ENCODE assay signal across 9 mouse cellular contexts in genomic region chr11:40775315-40776269, GRCm38 (mm10). TPM values are rescaled to one million over a fixed set of nuclear protein-coding genes. Genes with fewer than 3 reads are reported as not detected.
A peak's percentile ranks its signal among the peaks of the same experiment; 100 is the strongest.
DNase-seq lines count a peak whose midpoint lies in the region; ATAC-seq and TF ChIP-seq lines count a peak whose summit lies in the region.
"Had no signal": no experiment of that assay in that cellular context is flagged by ENCODE, and none has a peak within 500 bp of the region (broad histone marks: within the 10 kb centered on the region; RNA-seq: fewer than 3 reads in every experiment).

No protein-coding gene starts in this region.

- H3K27me3 ChIP-seq in midbrain, embryonic 10.5 days (ENCODE audit: low read depth, poor library complexity, severe bottlenecking) = no peaks in the 10 kb centered on the region
- H3K27me3 ChIP-seq in midbrain, embryonic 13.5 days = no peaks in the 10 kb centered on the region
- H3K27me3 ChIP-seq in forebrain, postnatal 0 days (ENCODE audit: insufficient read depth, low read length) = no peaks in the 10 kb centered on the region

- H3K36me3 ChIP-seq in midbrain, embryonic 10.5 days = no peaks in the 10 kb centered on the region
- H3K36me3 ChIP-seq in midbrain, embryonic 13.5 days = no peaks in the 10 kb centered on the region
- H3K36me3 ChIP-seq in forebrain, postnatal 0 days (ENCODE audit: insufficient read depth) = no peaks in the 10 kb centered on the region

- ATAC-seq in midbrain, embryonic 13.5 days = no peak
- peak; percentile 42; the same call in 1 of the 2 replicates for ATAC-seq in forebrain, postnatal 0 days

- WGBS in midbrain, embryonic 10.5 days = 57% methylated on average over 12 of the region's 12 CpGs
- 54% methylated on average over 12 of the region's 12 CpGs for whole genome bisulfite sequencing in midbrain, embryonic 13.5 days
- 36% methylated on average over 12 of the region's 12 CpGs for WGBS in forebrain, postnatal 0 days

- no peak overlapping the region for H3K4me2 ChIP-seq in midbrain, embryonic 13.5 days (replicated peaks)
- H3K4me2 ChIP-seq in forebrain, postnatal 0 days (ENCODE audit: low read depth) = no peak overlapping the region

- peak; percentile 31 to 54 for DNase-seq in cerebellum, postnatal 10 days
- no peak for DNase-seq in cerebellum, postnatal 4 days (ENCODE audit: low spot score in 2 of 2)
- peak; percentile 16 for DNase-seq in midbrain, embryonic 10.5 days (ENCODE audit: low spot score)
- peak; percentile 82 for DNase-seq in forebrain, postnatal 0 days
- DNase-seq in lung, postnatal 36 days = peak; percentile 25
- DNase-seq in spleen, adult 18-20 months = no peak
- DNase-seq in thymus, postnatal 14 days = no peak

- no peaks in the 10 kb centered on the region for H3K4me1 ChIP-seq in midbrain, embryonic 10.5 days
- no peaks in the 10 kb centered on the region for H3K4me1 ChIP-seq in midbrain, embryonic 13.5 days (replicated peaks)
- no peaks in the 10 kb centered on the region for H3K4me1 ChIP-seq in forebrain, postnatal 0 days (ENCODE audit: insufficient read depth)

- H3K27ac ChIP-seq in midbrain, embryonic 10.5 days (replicated peaks) = no peak overlapping the region
- H3K27ac ChIP-seq in midbrain, embryonic 13.5 days = no peak overlapping the region
- no peak overlapping the region for H3K27ac ChIP-seq in forebrain, postnatal 0 days (ENCODE audit: low read depth, low read length)
- H3K27ac ChIP-seq: macrophage had no signal

- no peaks in the 10 kb centered on the region for H3K9me3 ChIP-seq in midbrain, embryonic 10.5 days (replicated peaks)
- H3K9me3 ChIP-seq in midbrain, embryonic 13.5 days = no peaks in the 10 kb centered on the region
- no peaks in the 10 kb centered on the region for H3K9me3 ChIP-seq in forebrain, postnatal 0 days (ENCODE audit: low read length)

- no peak overlapping the region for H3K9ac ChIP-seq in midbrain, embryonic 13.5 days (replicated peaks)
- no peak overlapping the region for H3K9ac ChIP-seq in forebrain, postnatal 0 days

- TF ChIP-seq CTCF in forebrain, postnatal 0 days (IDR thresholded peaks at IDR 0.05; ENCODE audit: low read depth) = peak; percentile 80

- no peak overlapping the region for H3K4me3 ChIP-seq in midbrain, embryonic 10.5 days
- no peak overlapping the region for H3K4me3 ChIP-seq in midbrain, embryonic 13.5 days (replicated peaks)
- H3K4me3 ChIP-seq in forebrain, postnatal 0 days (ENCODE audit: low read depth, low read length) = no peak overlapping the region

RNA-seq across cellular contexts. Expression of gene Ccng1, which starts 20.5 kb away (rescaled TPM):
- polyA plus RNA-seq in midbrain, embryonic 10.5 days (2016; fragmentation: Nextera tagmentation; extraction: Ambion mirVana) = 38.5 and 40.0 TPM in 2 replicates
- polyA plus RNA-seq in midbrain, embryonic 13.5 days (2015; fragmentation: Nextera tagmentation; extraction: Ambion mirVana) = 34.4 and 34.9 TPM in 2 replicates
- 52.0 and 54.2 TPM in 2 replicates for total RNA-seq in forebrain, postnatal 0 days (2014; rRNA removed)
- 25.9 and 28.6 TPM in 2 replicates for polyA plus RNA-seq in forebrain, postnatal 0 days (2015; fragmentation: Nextera tagmentation; extraction: Ambion mirVana)

RNA-seq across cellular contexts. Expression of gene Nudcd2, which starts 42.1 kb away (rescaled TPM):
- 194 and 216 TPM in 2 replicates for polyA plus RNA-seq in midbrain, embryonic 10.5 days (2016; fragmentation: Nextera tagmentation; extraction: Ambion mirVana)
- polyA plus RNA-seq in midbrain, embryonic 13.5 days (2015; fragmentation: Nextera tagmentation; extraction: Ambion mirVana) = 90.0 and 90.3 TPM in 2 replicates
- total RNA-seq in forebrain, postnatal 0 days (2014; rRNA removed) = 29.0 and 29.5 TPM in 2 replicates
- 50.5 and 56.3 TPM in 2 replicates for polyA plus RNA-seq in forebrain, postnatal 0 days (2015; fragmentation: Nextera tagmentation; extraction: Ambion mirVana)

RNA-seq across cellular contexts. Expression of gene Hmmr, which starts 42.4 kb away (rescaled TPM):
- polyA plus RNA-seq in midbrain, embryonic 10.5 days (2016; fragmentation: Nextera tagmentation; extraction: Ambion mirVana) = 58.8 and 62.9 TPM in 2 replicates
- 19.2 TPM in 2 replicates for polyA plus RNA-seq in midbrain, embryonic 13.5 days (2015; fragmentation: Nextera tagmentation; extraction: Ambion mirVana)
- total RNA-seq in forebrain, postnatal 0 days (2014; rRNA removed) = 3.0 and 6.4 TPM in 2 replicates
- polyA plus RNA-seq in forebrain, postnatal 0 days (2015; fragmentation: Nextera tagmentation; extraction: Ambion mirVana) = 4.3 and 4.6 TPM in 2 replicates

Comparison
In these comparisons a context has a peak if more than half of its experiments do, and no peak if none do; other contexts are left out.
1. DNase-seq: peak in cerebellum, postnatal 10 days (2 of 2), midbrain, embryonic 10.5 days (single experiment), forebrain, postnatal 0 days (single experiment) and lung, postnatal 36 days (single experiment); none in cerebellum, postnatal 4 days (0 of 2), spleen, adult 18-20 months (0 of 2) and thymus, postnatal 14 days (single experiment).